Mouse (Mus musculus) spleen, adult 10 weeks (tissue): ENCODE measurements around the gene 1810010H24Rik. TPM values are rescaled to one million over a fixed set of nuclear protein-coding genes. Genes with fewer than 3 reads are reported as not detected.

Source experiments
- polyA plus RNA-seq: library from polyadenylated mRNA; stranded (reverse); fragments of 350-450 nt; fragmentation: Illumina TruSeq; extraction: RNeasy Lipid Tissue Mini Kit (QIAGEN cat#74804); gene quantifications from one replicate; pipeline ENCODE4 v1.2.3, GENCODE M21; 2015; ENCODE audit warnings: low replicate concordance; ENCODE audit not compliant: insufficient read depth

1810010H24Rik gene
- 2.4 TPM for polyA plus RNA-seq

GRCm38 (mm10) chr11:107025411-107026321, at the start of gene 1810010H24Rik:
Gene 1810010H24Rik, plus strand, starts transcription at chr11:107025681.

GRCm38 (mm10) chr11:106999151-106999948, 26.1 kb upstream of the 1810010H24Rik start, which contains the start of gene Kpna2:
Gene Kpna2, minus strand, starts transcription at chr11:106999541.

Other genes with a start within 250 kb of the 1810010H24Rik start
- 19.3 TPM for gene Polg2, start 246.1 kb upstream of the 1810010H24Rik start, polyA plus RNA-seq
- 2,564 TPM for gene Ddx5, start 236.5 kb upstream of the 1810010H24Rik start, polyA plus RNA-seq
- gene Cep95, start 236.4 kb upstream of the 1810010H24Rik start, polyA plus RNA-seq, result 49.0 TPM
- 47.0 TPM for gene Smurf2, start 105.0 kb upstream of the 1810010H24Rik start, polyA plus RNA-seq
- 97.2 TPM for gene Kpna2, start 26.1 kb upstream of the 1810010H24Rik start, polyA plus RNA-seq
- 90.1 TPM for gene Bptf, start 106.4 kb downstream of the 1810010H24Rik start, polyA plus RNA-seq
- 37.7 TPM for gene Nol11, start 163.7 kb downstream of the 1810010H24Rik start, polyA plus RNA-seq